Mouse (Mus musculus) cerebellum, adult 11 months (tissue): ENCODE results near the gene Gm21974.
A peak's percentile ranks its signal among the peaks of the same experiment; 100 is the strongest.
"Not testable (repeated sequence)": the region's sequence is repeated elsewhere in the genome, so short reads cannot be mapped to it uniquely, and the experiment has no call there.

Experiments used
- DNase-seq: peaks from one replicate; pipeline ENCODE4 v3.0.0; 2022

Gm21974 gene

GRCm38 (mm10) chr7:127875627-127876001, 19.6 kb downstream of the Gm21974 start:
- peak; percentile 95 for DNase-seq

GRCm38 (mm10) chr7:127874812-127875626, 20.2 kb downstream of the Gm21974 start:
- DNase-seq: no peak

- no peak for DNase-seq
These were observed 25.0 kb downstream of the Gm21974 start for GRCm38 (mm10) chr7:127870136-127870821.

GRCm38 (mm10) chr7:127869149-127869810, 26.0 kb downstream of the Gm21974 start:
- no peak for DNase-seq

GRCm38 (mm10) chr7:127867641-127868040, 27.6 kb downstream of the Gm21974 start:
- DNase-seq: no peak

- no peak for DNase-seq
These were observed 28.8 kb downstream of the Gm21974 start for GRCm38 (mm10) chr7:127866434-127866833.

GRCm38 (mm10) chr7:127858258-127858657, 37.0 kb downstream of the Gm21974 start:
- DNase-seq: no peak

- no peak for DNase-seq
These were observed 44.3 kb downstream of the Gm21974 start for GRCm38 (mm10) chr7:127850906-127851305.

GRCm38 (mm10) chr7:127849973-127850875, 45.0 kb downstream of the Gm21974 start:
- no peak for DNase-seq

- peak; percentile 78 for DNase-seq
These were observed 53.1 kb downstream of the Gm21974 start for GRCm38 (mm10) chr7:127842001-127842718.

GRCm38 (mm10) chr7:127841340-127842000, 53.8 kb downstream of the Gm21974 start:
- peak; percentile 93 for DNase-seq

- peak; percentile 76 for DNase-seq
These were observed 54.4 kb downstream of the Gm21974 start for GRCm38 (mm10) chr7:127840886-127841285.

GRCm38 (mm10) chr7:127840031-127840430, 55.2 kb downstream of the Gm21974 start:
- DNase-seq: not testable (repeated sequence)

GRCm38 (mm10) chr7:127837878-127838277, 57.4 kb downstream of the Gm21974 start:
- not testable (repeated sequence) for DNase-seq

GRCm38 (mm10) chr7:127837473-127837872, 57.8 kb downstream of the Gm21974 start:
- DNase-seq: no peak
